Mouse (Mus musculus): Measurements from ENCODE around the gene Dgka. TPM values are rescaled to one million over a fixed set of nuclear protein-coding genes. Genes with fewer than 3 reads are reported as not detected.

Dgka gene
- 1 to 10 TPM; 7.8 to 8.5 TPM for total RNA-seq (2021)
- long read RNA-seq, experiment 1, transcript Dgka-201 (24 exons, 2,834 nt) = major isoform, 9 of 10 reads
- long read RNA-seq, experiment 1, partial matches to known transcripts = 0 of 10 reads
- long read RNA-seq, experiment 1, other reads (novel, unspliced or antisense) = 1 of 10 reads
- long read RNA-seq, experiment 2, transcript Dgka-201 (24 exons, 2,834 nt) = major isoform, 11 of 13 reads
- long read RNA-seq, experiment 2, partial matches to known transcripts = 0 of 13 reads
- long read RNA-seq, experiment 2, other reads (novel, unspliced or antisense) = 2 of 13 reads

DNA sequence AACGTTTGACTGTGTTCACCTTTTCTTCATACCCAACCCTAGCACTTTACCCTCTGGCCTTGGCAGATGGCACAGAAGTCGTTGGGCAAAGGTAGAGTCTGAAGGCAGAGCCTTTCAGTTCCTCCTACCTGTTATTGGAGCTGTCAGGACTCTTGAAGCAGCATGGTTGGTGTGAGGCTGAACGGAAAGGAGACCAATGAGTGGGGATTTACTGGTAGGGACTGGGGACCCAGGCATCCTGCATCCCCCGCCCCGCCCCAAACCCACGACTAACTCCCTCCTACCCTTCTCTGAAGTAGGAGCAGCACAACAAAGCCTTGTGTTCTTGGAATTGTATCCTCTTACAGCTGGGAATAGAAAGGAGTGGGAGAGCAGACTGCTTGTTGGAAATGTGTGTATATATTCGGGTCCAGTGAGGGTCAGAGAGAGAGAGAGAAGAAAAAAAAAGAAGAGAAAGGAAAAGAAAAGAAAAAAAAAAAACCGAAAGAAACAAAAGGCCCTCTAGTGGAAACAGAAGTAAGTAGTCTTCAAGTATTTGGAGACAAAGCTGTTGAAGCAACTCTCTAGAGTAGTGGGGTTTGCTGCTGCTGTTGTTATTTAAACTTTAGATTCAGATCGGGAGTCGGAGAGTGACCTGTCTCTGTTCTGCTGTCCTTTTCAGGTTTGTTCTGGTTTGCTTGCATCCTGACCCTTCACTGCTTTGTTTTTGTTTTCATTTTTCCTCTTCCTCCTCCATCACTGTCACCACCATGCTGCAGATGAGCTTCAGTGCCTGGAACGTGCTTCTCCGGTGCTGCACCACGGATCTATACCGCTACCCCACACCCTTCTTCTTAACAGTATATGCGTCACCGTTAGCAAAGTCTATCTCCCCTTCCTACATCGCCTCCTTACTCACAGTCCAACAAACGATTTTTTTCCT is at the start of gene Dgka:
Gene Dgka, minus strand, starts transcription at position 176 of the 922 bp plus-strand sequence.
- no peak for DNase-seq (ENCODE audit: low spot score)

DNA sequence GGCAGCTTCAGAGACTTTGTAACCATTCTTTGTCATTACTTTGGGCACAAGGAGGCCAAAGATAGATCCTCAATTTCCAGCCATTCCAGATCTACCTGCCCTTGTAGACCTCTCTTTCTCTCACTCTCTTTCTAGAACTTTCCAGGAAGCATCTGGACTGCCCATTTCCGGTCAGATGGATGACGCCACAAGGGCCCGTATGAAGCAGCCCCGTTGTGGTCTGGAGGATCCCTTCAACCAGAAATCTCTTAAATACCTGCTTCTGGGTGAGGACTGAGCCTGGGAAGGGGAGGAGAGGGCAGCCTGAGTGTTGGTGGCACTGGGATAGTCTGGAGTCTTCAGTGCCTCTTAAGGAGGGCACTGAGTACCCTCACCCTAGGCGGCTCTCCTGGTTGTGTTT is 49.7 kb upstream of the Dgka start:
- DNase-seq (ENCODE audit: low spot score) = no peak

- no peak for DNase-seq (ENCODE audit: low spot score)
These were observed 48.6 kb upstream of the Dgka start for GRCm38 (mm10) chr10:128793258-128793657.

DNA sequence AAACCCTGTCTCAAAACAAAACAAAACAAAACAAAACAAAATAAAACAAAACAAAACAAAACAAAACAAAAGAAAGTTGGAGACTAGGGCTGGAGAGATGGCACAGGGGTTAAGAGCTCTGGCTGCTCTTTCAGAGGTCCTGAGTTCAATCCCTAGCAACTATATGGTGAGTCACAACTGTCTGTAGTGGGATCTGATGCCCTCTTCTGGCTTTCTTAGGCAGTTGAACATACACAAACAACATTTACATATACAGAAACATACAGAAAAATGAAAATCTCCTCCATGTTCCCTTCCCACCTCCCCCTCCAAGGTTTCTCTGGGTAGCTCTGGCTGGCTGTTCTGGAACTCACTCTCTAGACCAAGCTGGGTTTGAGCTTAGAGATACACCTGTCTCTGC is 47.4 kb upstream of the Dgka start:
- DNase-seq (ENCODE audit: low spot score) = no peak

DNA sequence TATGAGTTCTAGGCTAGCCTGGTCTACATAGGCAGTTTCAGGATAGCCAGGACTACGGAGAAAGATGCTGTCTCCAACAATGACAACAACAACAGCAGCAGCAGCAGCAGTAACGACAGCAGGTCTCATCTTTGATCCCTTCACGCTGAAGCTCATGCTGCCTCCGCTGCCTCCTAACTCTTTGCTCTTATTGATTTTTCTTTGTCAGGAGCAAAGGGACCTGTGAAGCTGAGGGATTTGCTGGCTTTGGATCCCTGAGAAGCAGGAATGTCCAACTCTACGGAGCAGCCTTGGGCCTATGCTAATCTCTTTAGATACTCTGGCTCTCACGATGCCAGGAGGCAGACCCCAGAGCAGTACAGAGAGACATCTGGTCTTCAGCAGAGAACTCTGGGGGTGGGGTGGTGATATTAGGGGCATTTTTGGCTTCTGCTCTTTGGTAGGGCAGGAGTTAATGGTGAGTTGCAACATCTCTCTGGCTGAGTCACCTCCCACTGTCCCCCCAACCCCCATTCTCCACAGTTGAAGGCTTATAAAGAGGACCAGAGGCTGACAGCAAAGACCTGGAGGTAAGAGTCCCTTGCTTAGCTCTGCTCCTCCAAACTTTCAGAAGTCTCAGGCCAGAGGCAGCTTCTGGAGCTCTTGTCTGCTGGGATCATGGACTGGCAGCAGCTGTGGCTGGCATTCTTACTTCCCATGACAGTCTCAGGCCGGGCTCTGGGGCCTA is 45.9 kb upstream of the Dgka start, which contains the start of gene Mmp19:
Gene Mmp19, plus strand, starts transcription at position 513 of the 727 bp plus-strand sequence.
- DNase-seq (ENCODE audit: low spot score) = peak; percentile 39

DNA sequence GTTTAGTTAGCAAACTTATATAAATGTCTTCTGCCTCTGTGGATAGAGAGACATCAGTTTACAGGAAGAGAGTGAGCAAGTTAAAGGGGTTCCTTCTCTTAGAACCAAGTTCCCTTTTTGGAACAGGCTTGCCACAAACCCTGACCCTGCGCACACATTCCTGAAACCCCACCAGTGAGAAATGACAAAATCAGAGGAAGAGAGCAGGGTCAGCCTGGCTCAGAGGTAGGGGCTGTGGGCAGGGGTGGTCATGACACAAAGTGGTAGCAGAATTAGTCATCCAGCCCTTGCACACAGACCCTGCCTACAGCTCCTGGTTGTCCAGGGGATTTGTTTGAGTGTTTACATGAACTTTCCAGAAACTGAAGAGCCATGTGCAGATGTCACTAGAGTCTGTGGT is 35.5 kb upstream of the Dgka start:
- DNase-seq (ENCODE audit: low spot score) = no peak

- DNase-seq (ENCODE audit: low spot score) = peak; percentile 91
These were observed 34.5 kb upstream of the Dgka start for GRCm38 (mm10) chr10:128779011-128779795.

DNA sequence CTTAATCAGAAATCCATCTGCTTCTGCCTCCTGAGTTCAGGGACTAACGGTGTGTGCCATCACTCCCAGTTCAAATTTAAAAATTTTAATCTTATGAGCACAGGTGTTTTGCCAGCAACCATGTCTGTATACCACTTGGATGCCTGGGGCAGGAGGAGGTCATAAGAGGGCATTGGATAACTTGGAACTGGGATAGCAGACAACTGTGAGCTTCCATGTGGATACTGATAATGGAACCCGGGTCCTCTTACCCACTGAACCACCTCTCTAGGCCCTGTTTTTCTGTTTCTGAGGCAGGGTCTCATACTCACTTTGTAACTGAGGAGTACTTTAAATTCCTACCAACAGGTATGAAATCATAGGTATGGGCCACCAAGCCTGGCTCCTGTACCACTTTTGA is 33.8 kb upstream of the Dgka start:
- no peak for DNase-seq (ENCODE audit: low spot score)

- DNase-seq (ENCODE audit: low spot score) = no peak
These were observed 29.0 kb upstream of the Dgka start for GRCm38 (mm10) chr10:128773685-128774084.

- DNase-seq (ENCODE audit: low spot score) = no peak
These were observed 28.2 kb upstream of the Dgka start for GRCm38 (mm10) chr10:128772895-128773294.

- peak; percentile 67 for DNase-seq (ENCODE audit: low spot score)
These were observed 3.7 kb upstream of the Dgka start for GRCm38 (mm10) chr10:128748252-128748864.

GRCm38 (mm10) chr10:128747646-128748251 is 3.1 kb upstream of the Dgka start, which contains the start of gene Pym1:
Gene Pym1, plus strand, starts transcription at chr10:128747889.
- peak; percentile 86 for DNase-seq (ENCODE audit: low spot score)

DNA sequence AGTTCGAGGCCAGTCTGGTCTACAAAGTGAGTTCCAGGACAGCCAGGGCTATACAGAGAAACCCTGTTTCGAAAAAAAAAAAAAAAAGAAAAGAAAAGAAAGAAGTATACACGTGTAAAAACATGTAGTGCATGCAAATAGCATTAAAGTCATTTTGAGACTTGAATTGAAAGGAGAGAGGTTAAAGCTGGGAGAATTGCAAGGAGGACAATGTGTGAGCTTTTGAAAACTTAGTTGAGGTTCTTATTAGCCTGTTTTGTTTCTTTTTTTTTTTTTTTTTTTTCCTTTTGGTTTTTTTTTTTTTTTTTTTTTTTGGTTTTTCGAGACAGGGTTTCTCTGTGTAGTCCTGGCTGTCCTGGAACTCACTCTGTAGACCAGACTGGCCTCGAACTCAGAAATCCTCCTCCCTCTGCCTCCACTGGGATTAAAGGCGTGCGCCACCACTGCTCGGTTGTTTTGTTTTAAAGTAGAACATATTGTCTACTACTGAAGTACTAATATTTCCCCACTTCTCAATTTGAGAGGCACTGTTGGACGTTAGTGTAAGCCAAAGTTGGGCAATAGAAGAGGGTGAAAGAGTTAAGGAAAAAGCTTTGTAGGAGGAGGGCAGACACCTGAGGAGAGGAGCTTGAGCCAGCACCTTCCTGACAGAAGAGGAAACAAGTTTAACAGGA is 2.5 kb upstream of the Dgka start:
- no peak for DNase-seq (ENCODE audit: low spot score)

- no peak for DNase-seq (ENCODE audit: low spot score)
These were observed 1.4 kb upstream of the Dgka start for GRCm38 (mm10) chr10:128745946-128746613.

- DNase-seq (ENCODE audit: low spot score) = no peak
These were observed 444 bp downstream of the Dgka start for GRCm38 (mm10) chr10:128744211-128744610.

GRCm38 (mm10) chr10:128743791-128744191 is 864 bp downstream of the Dgka start:
- peak; percentile 52 for DNase-seq (ENCODE audit: low spot score)

GRCm38 (mm10) chr10:128743235-128743634 is 1.4 kb downstream of the Dgka start:
- no peak for DNase-seq (ENCODE audit: low spot score)

- no peak for DNase-seq (ENCODE audit: low spot score)
These were observed 2.0 kb downstream of the Dgka start for GRCm38 (mm10) chr10:128742616-128743015.

- DNase-seq (ENCODE audit: low spot score) = no peak
These were observed 4.4 kb downstream of the Dgka start for GRCm38 (mm10) chr10:128740296-128740695.
